Mouse (Mus musculus): Measurements from ENCODE around the gene 1700025G04Rik. TPM values are rescaled to one million over a fixed set of nuclear protein-coding genes. Genes with fewer than 3 reads are reported as not detected.

The 1700025G04Rik gene
- total RNA-seq, 2 experiments from 2014 or later: 62.2 to 70.4 TPM

GRCm38 (mm10) chr1:151971581-151971980, 118.3 kb downstream of the 1700025G04Rik start:
- DNase-seq (ENCODE audit: low spot score in 2 of 2): no peak

- DNase-seq (ENCODE audit: low spot score in 2 of 2): no peak
Measured at GRCm38 (mm10) chr1:151968126-151968525, 121.8 kb downstream of the 1700025G04Rik start.

DNA sequence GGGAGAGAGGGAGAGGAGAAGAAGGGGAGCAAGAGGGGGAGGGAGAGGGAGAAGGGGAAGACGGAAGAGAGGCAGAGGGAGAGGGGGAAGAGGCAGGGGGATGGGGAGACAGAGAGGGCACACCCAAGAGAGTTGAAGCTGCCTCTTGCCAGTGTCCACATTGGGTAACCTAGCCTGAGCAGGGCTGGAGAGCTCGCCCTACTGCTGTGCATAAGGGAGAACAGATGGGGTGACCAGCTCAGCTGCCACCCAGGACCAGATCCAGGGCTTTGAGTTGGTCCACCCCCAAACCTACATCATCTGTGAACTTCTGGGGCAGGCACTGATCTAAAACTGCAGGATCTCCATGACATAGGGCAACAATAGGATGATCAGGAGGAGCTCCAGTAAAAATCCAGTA, 125.1 kb downstream of the 1700025G04Rik start:
- DNase-seq (ENCODE audit: low spot score in 2 of 2): no peak

- no peak for DNase-seq (ENCODE audit: low spot score in 2 of 2)
Measured at GRCm38 (mm10) chr1:151963248-151963647, 126.7 kb downstream of the 1700025G04Rik start.

DNA sequence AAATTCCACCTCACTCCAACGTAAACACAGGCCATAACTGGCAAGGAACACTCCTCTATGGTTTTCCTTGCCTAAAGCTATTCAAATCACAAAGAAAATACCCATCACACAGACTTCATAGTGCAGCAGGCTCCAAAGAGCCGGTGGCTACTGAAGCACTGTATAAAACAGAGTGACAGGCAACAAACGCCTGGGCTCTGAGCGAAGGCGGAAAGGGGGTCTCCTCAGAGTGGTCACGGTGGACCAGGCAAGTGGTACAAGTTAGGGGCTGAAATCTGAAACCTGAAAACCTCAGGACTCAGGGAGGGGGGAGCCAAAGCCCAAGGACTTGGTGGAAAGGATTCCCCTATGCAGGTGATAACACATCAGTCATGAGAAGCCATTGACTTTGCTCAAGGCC, 127.8 kb downstream of the 1700025G04Rik start:
- DNase-seq (ENCODE audit: low spot score in 2 of 2): no peak

- no peak for DNase-seq (ENCODE audit: low spot score in 2 of 2)
Measured at GRCm38 (mm10) chr1:151961204-151961603, 128.7 kb downstream of the 1700025G04Rik start.

DNA sequence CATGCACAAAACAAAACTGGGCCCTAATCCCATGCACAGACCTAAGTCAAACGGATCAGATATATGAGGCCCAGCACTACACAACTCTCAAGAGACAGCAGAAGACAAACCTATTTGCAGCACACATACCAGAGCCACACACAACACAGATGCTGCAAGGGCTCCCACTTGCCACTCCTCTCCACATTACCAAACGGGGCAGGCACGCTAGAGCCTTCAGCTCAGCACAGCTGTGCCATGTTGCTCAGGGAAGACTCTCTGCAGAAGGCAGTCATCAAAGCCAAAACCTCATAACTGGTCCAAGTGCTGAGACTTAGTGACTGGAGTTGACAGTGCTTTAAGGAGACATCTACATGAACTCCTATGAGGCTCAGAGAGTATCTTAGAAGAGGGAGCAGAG, 130.9 kb downstream of the 1700025G04Rik start:
- DNase-seq (ENCODE audit: low spot score in 2 of 2): no peak

DNA sequence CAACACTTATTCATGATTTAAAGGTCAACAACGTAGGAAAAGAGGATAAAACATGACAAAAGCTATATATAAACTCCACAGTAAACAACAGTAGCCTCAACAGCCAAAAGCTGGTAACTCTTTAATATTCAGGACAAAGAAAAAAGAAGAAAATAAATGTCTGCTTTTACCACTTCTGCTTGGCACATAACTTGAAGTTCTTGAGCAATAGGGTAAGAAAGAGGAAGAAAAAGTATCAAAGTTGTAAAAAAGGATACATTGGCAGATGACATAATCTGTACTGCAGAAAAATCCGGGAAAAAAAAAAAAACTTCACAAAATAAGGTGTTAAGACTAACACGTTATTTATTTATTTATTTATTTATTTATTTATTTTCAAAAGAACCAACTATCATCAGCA, 131.5 kb downstream of the 1700025G04Rik start:
- DNase-seq (ENCODE audit: low spot score in 2 of 2): no peak

DNA sequence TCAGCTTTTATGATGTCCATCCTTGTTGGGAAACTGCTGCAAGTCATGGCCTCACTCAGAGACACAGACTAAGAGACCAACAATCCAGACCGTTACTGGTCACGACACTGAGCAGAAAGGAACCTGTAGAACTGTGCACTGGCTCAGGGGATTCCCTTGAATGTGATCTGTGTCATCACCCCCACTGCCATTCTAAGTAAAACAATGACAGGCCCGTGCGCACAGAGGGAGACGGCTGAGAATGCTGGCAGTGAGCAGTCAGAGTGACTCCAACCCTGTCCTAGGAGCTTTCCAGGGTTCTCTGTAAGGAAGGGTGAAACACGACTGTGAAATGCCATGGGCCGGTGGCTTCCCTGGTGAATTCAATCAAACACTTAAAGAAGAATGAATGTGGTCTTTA, 132.3 kb downstream of the 1700025G04Rik start:
- DNase-seq (ENCODE audit: low spot score in 2 of 2): no peak

DNA sequence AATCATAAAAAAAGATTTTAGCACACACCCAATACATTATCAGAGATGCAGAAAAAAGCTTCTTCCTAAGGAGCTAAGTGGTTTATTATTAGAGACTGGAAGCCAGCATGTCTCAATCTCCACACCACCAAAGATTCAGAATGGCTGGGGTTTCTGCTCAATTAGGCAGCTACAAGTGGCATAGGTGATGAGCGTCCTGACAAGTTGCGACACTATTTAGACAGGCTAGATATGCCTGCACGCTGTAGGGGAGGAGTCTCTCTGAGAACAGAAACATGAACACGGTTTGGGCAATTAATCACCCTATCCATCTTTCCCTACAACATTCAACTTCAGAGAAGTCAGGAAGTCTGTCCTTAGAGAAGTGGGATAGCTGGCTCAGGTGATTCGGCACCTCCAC, 134.1 kb downstream of the 1700025G04Rik start:
- DNase-seq (ENCODE audit: low spot score in 2 of 2): no peak

- peak; percentile 49 to 54 for DNase-seq (ENCODE audit: low spot score in 2 of 2)
Measured at GRCm38 (mm10) chr1:151953563-151953962, 136.4 kb downstream of the 1700025G04Rik start.

DNA sequence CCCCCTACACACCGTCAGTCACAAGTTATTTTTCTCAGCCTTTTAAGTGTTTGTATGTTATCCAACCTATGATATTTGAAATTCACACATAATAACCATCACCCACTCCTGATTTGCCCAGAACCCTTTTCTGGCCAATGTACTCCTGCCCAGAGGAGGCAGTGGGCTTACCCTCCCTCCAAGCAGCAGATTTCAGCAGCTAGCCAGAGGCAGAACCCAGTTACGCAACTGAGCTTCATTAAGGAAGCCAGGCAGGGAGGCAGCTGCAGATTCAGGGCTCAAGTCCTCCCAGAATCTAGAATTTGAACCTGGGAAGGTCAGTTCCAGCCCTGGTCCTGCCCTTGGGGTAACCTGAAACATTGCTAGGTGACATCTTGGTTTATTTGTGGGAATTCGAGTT, 141.9 kb downstream of the 1700025G04Rik start:
- DNase-seq (ENCODE audit: low spot score in 2 of 2): no peak

GRCm38 (mm10) chr1:151947571-151947970, 142.4 kb downstream of the 1700025G04Rik start:
- DNase-seq (ENCODE audit: low spot score in 2 of 2): no peak

GRCm38 (mm10) chr1:151944457-151945223, 145.3 kb downstream of the 1700025G04Rik start:
- DNase-seq (ENCODE audit: low spot score in 2 of 2): peak in 1 of 2 experiments; percentile 26

- no peak for DNase-seq (ENCODE audit: low spot score in 2 of 2)
Measured at GRCm38 (mm10) chr1:151943681-151944237, 146.2 kb downstream of the 1700025G04Rik start.

- no peak for DNase-seq (ENCODE audit: low spot score in 2 of 2)
Measured at GRCm38 (mm10) chr1:151942972-151943654, 146.8 kb downstream of the 1700025G04Rik start.

- no peak for DNase-seq (ENCODE audit: low spot score in 2 of 2)
Measured at GRCm38 (mm10) chr1:151939987-151940386, 149.9 kb downstream of the 1700025G04Rik start.

GRCm38 (mm10) chr1:151939510-151939909, 150.4 kb downstream of the 1700025G04Rik start:
- DNase-seq (ENCODE audit: low spot score in 2 of 2): no peak

DNA sequence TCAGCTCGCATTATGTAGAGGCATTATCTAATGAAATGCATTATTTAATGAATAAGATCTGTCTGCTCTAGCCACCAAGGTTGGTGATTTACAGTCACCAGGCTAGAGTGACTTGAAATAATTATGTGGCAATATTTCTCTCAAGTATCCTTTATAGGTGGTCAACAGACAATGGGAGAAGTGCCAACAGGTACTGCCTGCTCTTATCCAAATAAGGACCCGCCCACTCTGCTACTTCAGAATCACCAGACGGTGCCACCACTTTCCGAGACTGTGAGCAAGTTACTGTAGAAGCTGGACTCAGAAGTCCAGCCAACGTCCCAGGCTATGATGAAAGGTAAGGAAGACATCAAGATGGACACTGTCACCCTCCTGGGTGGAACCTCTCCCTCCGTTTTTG, 156.3 kb downstream of the 1700025G04Rik start:
- DNase-seq (ENCODE audit: low spot score in 2 of 2): no peak

DNA sequence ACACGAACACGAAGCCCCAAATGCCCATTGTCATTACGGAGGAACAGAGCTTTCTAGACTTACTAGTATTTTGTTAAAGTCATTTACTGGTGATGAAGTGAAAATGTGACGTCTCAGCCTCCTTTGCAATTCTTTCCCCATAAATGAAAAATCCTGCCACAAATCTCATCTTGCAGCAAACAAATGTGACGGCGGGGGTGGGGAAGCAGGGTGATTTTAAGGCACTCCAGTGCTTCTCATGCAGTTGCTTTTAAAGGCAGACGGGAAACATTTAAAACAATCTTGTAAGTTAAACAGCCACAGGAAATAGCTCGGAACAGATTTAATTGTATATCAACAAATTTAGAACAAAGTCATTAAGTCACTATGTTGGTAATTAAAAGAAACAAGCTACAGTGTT, 163.1 kb downstream of the 1700025G04Rik start:
- DNase-seq (ENCODE audit: low spot score in 2 of 2): no peak

DNA sequence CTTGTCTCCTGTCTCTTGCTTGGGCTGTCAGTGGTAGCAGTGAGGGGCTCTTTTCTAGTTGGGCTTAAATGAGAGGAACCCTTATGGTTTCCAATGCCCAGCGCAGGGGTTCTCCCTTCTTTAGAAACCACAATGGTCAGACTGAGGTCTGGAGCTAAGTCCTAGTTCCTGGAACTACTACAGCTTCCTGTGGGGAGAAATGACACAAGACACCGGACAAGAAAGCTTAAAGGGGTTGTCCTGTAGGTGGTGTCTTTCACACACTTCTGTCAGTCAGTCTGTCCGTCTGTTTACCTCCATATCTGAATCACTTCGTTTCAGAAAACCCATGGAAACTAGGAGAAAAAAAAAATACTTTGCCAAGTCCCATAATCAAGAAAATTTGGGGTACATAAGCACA, 163.8 kb downstream of the 1700025G04Rik start:
- no peak for DNase-seq (ENCODE audit: low spot score in 2 of 2)

- DNase-seq (ENCODE audit: low spot score in 2 of 2): peak in 1 of 2 experiments; percentile 42
Measured at GRCm38 (mm10) chr1:151925738-151926137, 164.2 kb downstream of the 1700025G04Rik start.
